Mouse (Mus musculus): ENCODE results near the gene Arrb1. TPM values are rescaled to one million over a fixed set of nuclear protein-coding genes. Genes with fewer than 3 reads are reported as not detected.

The Arrb1 gene
- polyA plus RNA-seq, 1 experiment: 63.2 TPM

DNA sequence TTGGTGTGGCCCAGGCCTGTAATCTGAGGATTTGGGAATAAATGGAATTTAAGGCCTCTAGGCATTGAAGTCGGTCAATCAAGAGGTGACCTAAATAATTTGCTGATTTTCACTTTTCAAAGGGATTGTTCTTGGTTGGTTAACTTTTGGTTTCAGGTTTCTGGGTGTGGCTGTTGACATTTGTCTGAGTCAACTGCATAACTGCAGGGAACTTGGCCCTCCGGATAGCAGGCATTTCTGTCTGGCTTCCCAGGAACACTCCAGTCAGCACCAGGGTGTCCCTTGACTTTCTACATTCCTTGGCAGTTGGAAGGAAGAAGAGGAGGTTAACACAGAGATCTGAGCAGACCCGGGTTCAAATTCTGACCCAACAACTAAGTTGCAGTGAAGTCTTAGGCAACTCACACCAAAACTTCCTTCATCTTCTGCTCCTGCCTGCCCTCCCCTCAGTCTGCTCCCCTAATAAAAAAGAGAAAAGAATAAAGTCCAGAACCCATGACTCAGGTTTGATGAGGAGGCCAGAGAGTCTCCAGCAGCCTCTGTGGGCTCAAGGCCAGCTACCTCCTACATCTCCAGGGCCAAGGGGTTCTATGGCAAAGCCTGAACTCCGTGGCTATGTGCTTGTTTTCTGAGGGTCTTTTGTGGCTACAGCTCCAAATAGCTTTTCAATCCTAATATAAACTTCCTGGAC is 16.2 kb upstream of the Arrb1 start:
- no peak for DNase-seq (ENCODE audit: low read depth)
- TF ChIP-seq CTCF (IDR thresholded peaks at IDR 0.05; ENCODE audit: borderline replicate concordance, extremely low read depth, insufficient read depth, insufficient read length): no peak
- TF ChIP-seq POLR2A (IDR thresholded peaks at IDR 0.05; ENCODE audit: borderline replicate concordance, extremely low read depth, insufficient read depth, insufficient read length, poor library complexity, severe bottlenecking): no peak

DNA sequence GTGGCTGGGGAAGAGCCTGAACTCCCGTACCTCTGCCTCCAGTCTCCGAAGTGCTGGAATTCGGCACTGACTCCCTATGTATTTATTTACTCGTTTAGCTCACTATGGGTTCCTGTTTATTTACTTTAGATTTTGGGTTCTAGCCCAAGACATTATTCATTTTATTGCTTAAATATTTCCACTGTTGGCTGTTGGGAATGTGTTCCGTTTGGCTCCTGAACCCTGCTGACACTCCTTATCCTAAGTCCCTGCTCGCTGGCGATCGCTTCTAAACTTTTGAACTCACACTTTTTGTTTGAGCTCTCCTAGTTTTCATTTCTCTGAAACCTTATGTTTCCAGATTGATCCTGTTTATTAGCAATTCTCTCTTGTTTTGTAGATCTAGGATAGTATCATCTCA is 12.1 kb upstream of the Arrb1 start:
- TF ChIP-seq CTCF (IDR thresholded peaks at IDR 0.05; ENCODE audit: borderline replicate concordance, extremely low read depth, insufficient read depth, insufficient read length) (no peak), POLR2A (IDR thresholded peaks at IDR 0.05; ENCODE audit: borderline replicate concordance, extremely low read depth, insufficient read depth, insufficient read length, poor library complexity, severe bottlenecking) (no peak)
- DNase-seq (ENCODE audit: low read depth): no peak

- no peak for DNase-seq (ENCODE audit: low read depth)
- TF ChIP-seq POLR2A (IDR thresholded peaks at IDR 0.05; ENCODE audit: borderline replicate concordance, extremely low read depth, insufficient read depth, insufficient read length, poor library complexity, severe bottlenecking) (no peak), CTCF (IDR thresholded peaks at IDR 0.05; ENCODE audit: borderline replicate concordance, extremely low read depth, insufficient read depth, insufficient read length) (no peak)
These were observed 11.4 kb upstream of the Arrb1 start for GRCm38 (mm10) chr7:99523837-99524236.

DNA sequence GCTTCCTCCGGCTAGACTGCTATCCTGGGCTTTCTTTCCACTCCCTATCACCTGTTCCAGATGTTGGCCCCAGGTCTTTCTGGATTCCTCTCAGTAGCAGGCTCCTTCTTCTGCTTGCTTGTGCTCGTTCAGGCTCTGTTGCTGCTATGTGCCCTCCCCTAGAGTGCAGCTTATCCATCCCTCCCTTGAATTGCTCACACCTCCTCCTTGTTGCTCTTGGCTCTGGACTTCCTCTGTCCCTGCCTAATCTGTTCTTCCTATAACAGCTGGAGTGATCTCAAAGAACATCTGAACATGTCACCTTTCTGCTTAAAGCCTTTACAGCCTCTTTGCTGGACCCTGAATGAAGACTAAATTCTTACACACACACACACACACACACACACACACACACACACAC is 6.7 kb upstream of the Arrb1 start:
- no peak for TF ChIP-seq POLR2A (IDR thresholded peaks at IDR 0.05; ENCODE audit: borderline replicate concordance, extremely low read depth, insufficient read depth, insufficient read length, poor library complexity, severe bottlenecking)
- TF ChIP-seq CTCF (IDR thresholded peaks at IDR 0.05; ENCODE audit: borderline replicate concordance, extremely low read depth, insufficient read depth, insufficient read length): no peak
- DNase-seq (ENCODE audit: low read depth): no peak

GRCm38 (mm10) chr7:99529410-99529809 is 5.9 kb upstream of the Arrb1 start:
- DNase-seq (ENCODE audit: low read depth): no peak
- TF ChIP-seq POLR2A (IDR thresholded peaks at IDR 0.05; ENCODE audit: borderline replicate concordance, extremely low read depth, insufficient read depth, insufficient read length, poor library complexity, severe bottlenecking) (no peak), CTCF (IDR thresholded peaks at IDR 0.05; ENCODE audit: borderline replicate concordance, extremely low read depth, insufficient read depth, insufficient read length) (no peak)

DNA sequence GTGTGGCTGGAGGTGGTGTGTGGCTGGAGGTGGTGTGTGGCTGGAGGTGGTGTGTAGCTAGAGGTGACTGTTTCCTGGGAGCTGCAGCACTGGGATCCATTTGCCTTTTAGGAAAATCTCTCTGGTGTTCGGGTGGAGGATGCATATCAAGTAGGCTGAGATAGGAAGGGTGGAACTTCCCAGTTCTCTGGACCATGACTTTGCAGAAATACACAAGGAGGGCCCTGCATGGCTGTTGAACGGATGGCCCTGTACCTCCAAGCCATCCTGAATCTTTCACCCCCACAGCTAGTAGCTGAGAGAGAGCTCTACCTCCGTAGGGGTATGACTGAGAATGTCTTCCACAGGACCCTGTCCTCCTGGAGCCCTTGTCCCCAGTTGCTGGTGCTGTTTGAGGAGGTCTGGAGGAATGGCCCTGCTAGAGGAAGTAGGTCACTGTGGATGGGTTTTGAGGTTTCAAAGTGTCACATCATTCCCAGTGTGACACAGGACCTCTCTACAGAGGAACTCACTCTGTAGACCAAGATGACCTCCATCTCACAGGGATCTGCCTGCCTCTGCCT is 3.8 kb upstream of the Arrb1 start:
- DNase-seq (ENCODE audit: low read depth): no peak
- TF ChIP-seq CTCF (IDR thresholded peaks at IDR 0.05; ENCODE audit: borderline replicate concordance, extremely low read depth, insufficient read depth, insufficient read length) (no peak), POLR2A (IDR thresholded peaks at IDR 0.05; ENCODE audit: borderline replicate concordance, extremely low read depth, insufficient read depth, insufficient read length, poor library complexity, severe bottlenecking) (no peak)

DNA sequence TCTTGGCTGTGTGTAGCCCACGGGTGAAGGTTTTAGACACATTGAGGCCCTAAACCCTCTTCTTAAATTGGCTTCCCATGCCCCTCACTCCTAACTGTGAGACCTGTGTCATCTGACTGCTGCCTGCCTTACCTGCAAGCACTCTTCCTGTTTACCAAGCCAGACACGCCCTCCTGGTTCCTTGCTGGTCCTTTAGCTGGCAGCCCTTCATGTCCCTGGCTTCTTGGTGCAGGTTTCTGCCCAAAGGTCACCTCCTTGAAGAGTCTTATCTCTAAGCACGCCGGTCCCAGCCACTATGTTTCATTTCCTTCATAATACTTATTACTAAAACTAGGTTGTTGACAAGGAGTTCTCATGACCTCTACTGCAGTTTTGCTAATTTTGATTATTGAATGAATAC is 2.7 kb upstream of the Arrb1 start:
- TF ChIP-seq POLR2A (IDR thresholded peaks at IDR 0.05; ENCODE audit: borderline replicate concordance, extremely low read depth, insufficient read depth, insufficient read length, poor library complexity, severe bottlenecking): no peak
- TF ChIP-seq CTCF (IDR thresholded peaks at IDR 0.05; ENCODE audit: borderline replicate concordance, extremely low read depth, insufficient read depth, insufficient read length): no peak
- no peak for DNase-seq (ENCODE audit: low read depth)

- DNase-seq (ENCODE audit: low read depth): no peak
- no peak for TF ChIP-seq POLR2A (IDR thresholded peaks at IDR 0.05; ENCODE audit: borderline replicate concordance, extremely low read depth, insufficient read depth, insufficient read length, poor library complexity, severe bottlenecking)
- TF ChIP-seq CTCF (IDR thresholded peaks at IDR 0.05; ENCODE audit: borderline replicate concordance, extremely low read depth, insufficient read depth, insufficient read length): no peak
These were observed 1.7 kb upstream of the Arrb1 start for GRCm38 (mm10) chr7:99533600-99533999.

- no peak for DNase-seq (ENCODE audit: low read depth)
- TF ChIP-seq CTCF (IDR thresholded peaks at IDR 0.05; ENCODE audit: borderline replicate concordance, extremely low read depth, insufficient read depth, insufficient read length) (no peak), POLR2A (IDR thresholded peaks at IDR 0.05; ENCODE audit: borderline replicate concordance, extremely low read depth, insufficient read depth, insufficient read length, poor library complexity, severe bottlenecking) (no peak)
These were observed 765 bp upstream of the Arrb1 start for GRCm38 (mm10) chr7:99534501-99534900.

DNA sequence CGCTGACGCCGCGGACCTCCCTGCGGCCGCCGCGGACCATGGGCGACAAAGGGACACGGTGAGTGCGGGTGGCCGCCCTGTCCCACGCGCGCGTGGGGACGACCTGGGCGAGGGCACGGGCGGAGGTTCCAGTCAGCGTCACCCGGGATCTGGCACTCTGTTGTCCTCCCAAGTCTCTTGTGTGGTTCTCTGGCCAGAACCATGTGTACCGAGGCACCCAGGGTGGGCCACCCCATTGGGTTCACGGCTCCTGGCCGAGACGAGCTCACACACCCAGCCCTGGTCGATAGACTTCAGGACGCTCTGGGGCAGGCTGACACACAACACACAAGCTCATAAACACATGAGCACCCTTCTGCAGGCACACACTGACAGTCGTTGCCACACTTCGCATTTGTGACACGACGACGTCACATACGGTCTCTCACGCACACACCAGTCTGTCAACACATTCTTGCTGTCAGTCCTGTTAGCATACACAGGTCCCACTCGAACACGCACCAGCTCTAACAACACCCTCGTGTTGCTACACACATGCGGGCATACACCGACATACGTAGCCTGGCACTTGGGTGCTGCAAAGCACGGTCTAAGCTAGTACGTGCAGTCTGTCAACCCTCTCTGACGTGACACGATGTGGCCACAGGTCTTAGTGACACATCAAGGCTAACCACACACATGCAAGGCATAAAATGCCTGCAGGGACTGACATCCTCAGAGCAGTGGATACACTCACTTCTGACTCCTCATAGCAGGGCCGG is 655 bp downstream of the Arrb1 start:
- no peak for TF ChIP-seq CTCF (IDR thresholded peaks at IDR 0.05; ENCODE audit: borderline replicate concordance, extremely low read depth, insufficient read depth, insufficient read length)
- TF ChIP-seq POLR2A (IDR thresholded peaks at IDR 0.05; ENCODE audit: borderline replicate concordance, extremely low read depth, insufficient read depth, insufficient read length, poor library complexity, severe bottlenecking): no peak
- peak; percentile 73 for DNase-seq (ENCODE audit: low read depth)

GRCm38 (mm10) chr7:99537183-99537756 is 2.0 kb downstream of the Arrb1 start:
- no peak for DNase-seq (ENCODE audit: low read depth)
- no peak for TF ChIP-seq CTCF (IDR thresholded peaks at IDR 0.05; ENCODE audit: borderline replicate concordance, extremely low read depth, insufficient read depth, insufficient read length)
- no peak for TF ChIP-seq POLR2A (IDR thresholded peaks at IDR 0.05; ENCODE audit: borderline replicate concordance, extremely low read depth, insufficient read depth, insufficient read length, poor library complexity, severe bottlenecking)
